Comparison of ENCODE assay signal across 8 mouse cellular contexts in the genomic region with DNA sequence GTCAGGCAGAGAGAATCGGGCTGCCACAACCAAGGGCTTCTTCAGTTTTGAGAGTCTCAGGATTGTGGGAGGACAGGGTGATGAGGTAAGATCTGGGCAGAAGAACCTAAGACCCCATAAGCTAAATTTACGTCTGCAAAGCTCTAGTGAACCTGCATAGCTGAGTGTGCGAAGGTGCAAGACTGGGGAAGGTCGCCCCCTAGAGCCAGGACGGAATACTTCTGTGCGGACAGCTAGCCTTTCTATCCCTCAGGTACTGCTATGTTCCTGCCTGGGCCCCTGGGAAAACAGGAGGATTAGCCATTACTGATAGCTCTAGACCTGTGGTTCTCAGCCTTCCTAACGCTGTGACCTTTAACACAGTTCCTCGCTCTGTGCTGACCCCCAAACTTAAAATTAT. TPM values are rescaled to one million over a fixed set of nuclear protein-coding genes. Genes with fewer than 3 reads are reported as not detected.
DNase-seq lines count a peak whose midpoint lies in the region; ATAC-seq and TF ChIP-seq lines count a peak whose summit lies in the region.

No protein-coding gene starts in this region.

- no peaks in the 10 kb centered on the region for H3K79me3 ChIP-seq in C2C12 (ENCODE audit: low read depth)

- H3K27me3 ChIP-seq in C2C12 (ENCODE audit: control insufficient read depth, insufficient read depth, insufficient read length) (no peaks in the 10 kb centered on the region), CH12.LX (replicated peaks) (peaks cover 2% of the 10 kb centered on the region)
- H3K27me3 ChIP-seq in liver, embryonic 14.5 days (ENCODE audit: control insufficient read depth, insufficient read depth, low read length), result no peaks in the 10 kb centered on the region; the same call in 1 of the 2 replicates

- TF ChIP-seq EP300 in CH12.LX (IDR thresholded peaks at IDR 0.05; ENCODE audit: low read length), result no peak
- no peak for TF ChIP-seq EP300 in liver, embryonic 14.5 days (IDR thresholded peaks at IDR 0.05; ENCODE audit: low read depth)

- H3K9ac ChIP-seq in CH12.LX (ENCODE audit: insufficient read depth, low read depth), result no peak overlapping the region; the same call in 1 of the 2 replicates
- H3K9ac ChIP-seq in liver, embryonic 14.5 days (replicated peaks), result no peak overlapping the region

- DNase-seq in CH12.LX (ENCODE audit: extremely low read depth), result peak; percentile 80
- peak; percentile 38 for DNase-seq in c-Kit-positive CD71-positive TER-119-positive erythroid progenitor cells, embryonic 14.5 days (ENCODE audit: low spot score)
- peak; percentile 62 to 65 for DNase-seq in frontal cortex, postnatal 25 days (ENCODE audit: low spot score in 2 of 2)
- DNase-seq in kidney, adult 11 months, result peak; percentile 86
- DNase-seq in liver, embryonic 14.5 days (ENCODE audit: low read depth in 3 of 3, low spot score in 3 of 3), result no peak
- peak; percentile 75 for DNase-seq in right cerebral cortex, adult 18-20 months
- no peak for DNase-seq in Muller cell, postnatal 12 days (ENCODE audit: inconsistent ontology term)

- dilution Hi-C loops in CH12.LX (cut with MboI; ENCODE audit: extremely low pct_ligation_motif_present, extremely low pct_unique_long_range_greater_than_20kb, low sequenced_read_pairs), result loop anchor here (25.0 kb wide), 1 partner anchor 186 kb away; a partner anchor contains a TSS

- no peak overlapping the region for H3K27ac ChIP-seq in CH12.LX (ENCODE audit: insufficient read depth, low read depth)
- H3K27ac ChIP-seq in liver, embryonic 14.5 days, result no peak overlapping the region

- peaks cover 12 to 49% of the 10 kb centered on the region in 2 experiments for H3K4me1 ChIP-seq in CH12.LX (ENCODE audit: control insufficient read depth in 1 of 2, insufficient read depth in 2 of 2)
- peaks cover 0 to 12% of the 10 kb centered on the region in 2 experiments; a peak in 2 of 4 replicates for H3K4me1 ChIP-seq in liver, embryonic 14.5 days (replicated peaks; ENCODE audit: control insufficient read depth in 2 of 2, insufficient read depth in 2 of 2, low read length in 1 of 2)

- TF ChIP-seq POLR2A in CH12.LX (IDR thresholded peaks at IDR 0.05; ENCODE audit: low read depth, low read length), result no peak

- WGBS in liver, embryonic 14.5 days (ENCODE audit: insufficient replicate concordance), result 7% methylated on average over 8 of the region's 8 CpGs

- 0 out of 2 replicates have a peak overlapping the region, but pooled peaks have one; percentile 18 for H3K4me2 ChIP-seq in CH12.LX (ENCODE audit: insufficient read depth, low read depth, poor library complexity, severe bottlenecking)
- H3K4me2 ChIP-seq in liver, embryonic 14.5 days (ENCODE audit: low read depth), result no peak overlapping the region

- peak; percentile 91 for TF ChIP-seq CTCF in C2C12 (IDR thresholded peaks at IDR 0.05; ENCODE audit: control insufficient read depth, insufficient read depth, insufficient read length)
- TF ChIP-seq CTCF in CH12.LX (conservative IDR thresholded peaks at IDR 0.05 in 1 of 2, IDR thresholded peaks at IDR 0.05 in 1 of 2; ENCODE audit: low read depth in 2 of 2, low read length in 2 of 2), result peak; percentile 90 to 92
- peak; percentile 87 for TF ChIP-seq CTCF in liver, embryonic 14.5 days (IDR thresholded peaks at IDR 0.05; ENCODE audit: low read depth)

- H3K9me3 ChIP-seq in CH12.LX (replicated peaks; ENCODE audit: low read length), result no peaks in the 10 kb centered on the region
- no peaks in the 10 kb centered on the region for H3K9me3 ChIP-seq in liver, embryonic 14.5 days (ENCODE audit: control insufficient read depth, low read length)

- H3ac ChIP-seq in C2C12 (ENCODE audit: control insufficient read depth, insufficient read length, low read depth), result no peak overlapping the region

- in situ Hi-C loops in CH12.LX (cut with MboI; ENCODE audit: low pct_ligation_motif_present, low pct_unique_long_range_greater_than_20kb, low sequenced_read_pairs), result loop anchor here (5.0 kb wide), 1 partner anchor 59 kb away; no protein-coding TSS in a partner anchor

- ATAC-seq in liver, embryonic 14.5 days (ENCODE audit: insufficient read depth), result no peak

- H3K4me3 ChIP-seq in C2C12 (ENCODE audit: insufficient read depth, poor library complexity, severe bottlenecking), result no peak overlapping the region
- no peak overlapping the region for H3K4me3 ChIP-seq in CH12.LX (replicated peaks in 1 of 3; ENCODE audit: low read depth in 2 of 3, low read length in 2 of 3, poor library complexity in 1 of 3)
- no peak overlapping the region for H3K4me3 ChIP-seq in liver, embryonic 14.5 days (ENCODE audit: insufficient read depth in 1 of 2, low read depth in 2 of 2, low read length in 2 of 2)

- TF ChIP-seq RAD21 in CH12.LX (IDR thresholded peaks at IDR 0.05; ENCODE audit: low read depth, low read length), result peak; percentile 96

- H3K36me3 ChIP-seq in C2C12 (ENCODE audit: control insufficient read depth, insufficient read depth), result no peaks in the 10 kb centered on the region
- H3K36me3 ChIP-seq in CH12.LX (replicated peaks in 1 of 2; ENCODE audit: control insufficient read depth in 1 of 2, insufficient read depth in 1 of 2, low read length in 1 of 2), result no peaks in the 10 kb centered on the region
- H3K36me3 ChIP-seq in liver, embryonic 14.5 days (replicated peaks; ENCODE audit: control insufficient read depth, insufficient read depth, low read depth), result no peaks in the 10 kb centered on the region

- H3K79me2 ChIP-seq in C2C12 (ENCODE audit: control insufficient read depth, insufficient read depth) (no peaks in the 10 kb centered on the region), CH12.LX (replicated peaks; ENCODE audit: control insufficient read depth, extremely low read depth, insufficient read depth, poor library complexity, severe bottlenecking) (no peaks in the 10 kb centered on the region)

TF ChIP-seq in C2C12, 6 proteins besides CTCF, POLR2A, EP300 and RAD21:
- TF ChIP-seq MYOD1 (IDR thresholded peaks at IDR 0.05; ENCODE audit: control insufficient read depth, insufficient read length, low read depth) (no peak), FOSL1 (IDR thresholded peaks at IDR 0.05; ENCODE audit: insufficient read depth, low read length, poor library complexity, severe bottlenecking) (no peak), CEBPB (IDR thresholded peaks at IDR 0.05; ENCODE audit: low read depth) (no peak), MAX (IDR thresholded peaks at IDR 0.05) (no peak), USF1 (IDR thresholded peaks at IDR 0.05; ENCODE audit: low read depth) (no peak), MYOG (IDR thresholded peaks at IDR 0.05; ENCODE audit: control insufficient read depth, extremely low read depth, insufficient read length) (no peak)

TF ChIP-seq in CH12.LX, 34 proteins besides CTCF, POLR2A, EP300 and RAD21:
- TF ChIP-seq MEF2A (IDR thresholded peaks at IDR 0.05; ENCODE audit: borderline replicate concordance, low read depth, low read length) (0 out of 2 replicates have a peak, but pooled peaks have one; percentile 29), KAT2A (IDR thresholded peaks at IDR 0.05; ENCODE audit: insufficient replicate concordance, low read length) (no peak), BHLHE40 (IDR thresholded peaks at IDR 0.05; ENCODE audit: low read depth, low read length) (no peak), CHD1 (IDR thresholded peaks at IDR 0.05; ENCODE audit: low read depth, low read length) (no peak), RCOR1 (conservative IDR thresholded peaks at IDR 0.05; ENCODE audit: low read depth, low read length) (no peak), MAFK (IDR thresholded peaks at IDR 0.05; ENCODE audit: insufficient replicate concordance, low read length) (peak; percentile 27; the same call in 1 of the 2 replicates), ZC3H11A (IDR thresholded peaks at IDR 0.05; ENCODE audit: low read depth, low read length) (peak; percentile 82), NRF1 (IDR thresholded peaks at IDR 0.05; ENCODE audit: low read depth, low read length) (peak; percentile 32; the same call in 1 of the 2 replicates), TCF12 (IDR thresholded peaks at IDR 0.05; ENCODE audit: low read depth, low read length) (0 out of 2 replicates have a peak, but pooled peaks have one; percentile 19), SMC3 (IDR thresholded peaks at IDR 0.05; ENCODE audit: low read depth, low read length) (peak; percentile 97), MXI1 (IDR thresholded peaks at IDR 0.05; ENCODE audit: low read depth, low read length) (no peak), HCFC1 (IDR thresholded peaks at IDR 0.05; ENCODE audit: low read depth, low read length) (peak; percentile 36; the same call in 1 of the 2 replicates)

RNA-seq across cellular contexts. Expression of a gene that starts 1.8 kb away (rescaled TPM):
- polyA plus RNA-seq in C2C12 (2012; fragmentation: generic; extraction: Trizol), result 148 TPM
- 35.0 and 39.4 TPM in 2 replicates for total RNA-seq in CH12.LX (2012; rRNA removed)
- 23.2 and 25.4 TPM in 2 replicates for total RNA-seq in CH12.LX (2014; rRNA removed)
- 50.6 and 56.0 TPM in 2 replicates for polyA plus RNA-seq in CH12.LX (2012; ENCODE audit: insufficient read length, low read depth)
- 35.0 and 47.8 TPM in 2 replicates for polyA plus RNA-seq in liver, embryonic 14.5 days (2012; rRNA removed)
- 73.9 and 74.7 TPM in 2 replicates for polyA plus RNA-seq in liver, embryonic 14.5 days (2014; fragmentation: Nextera tagmentation; extraction: Ambion mirVana)

RNA-seq across cellular contexts. Expression of a gene that starts 8.7 kb away (rescaled TPM):
- polyA plus RNA-seq in C2C12 (2012; fragmentation: generic; extraction: Trizol) (0.88 TPM), CH12.LX (2012; ENCODE audit: insufficient read length, low read depth) (1.7 and 2.5 TPM in 2 replicates)
- total RNA-seq in CH12.LX (2012; rRNA removed) (2.8 and 3.4 TPM in 2 replicates), CH12.LX (2014; rRNA removed) (2.2 and 3.2 TPM in 2 replicates)
- polyA plus RNA-seq in liver, embryonic 14.5 days (2012; rRNA removed), result 2.2 and 2.3 TPM in 2 replicates
- 0.84 and 0.95 TPM in 2 replicates for polyA plus RNA-seq in liver, embryonic 14.5 days (2014; fragmentation: Nextera tagmentation; extraction: Ambion mirVana)

RNA-seq across cellular contexts. Expression of a gene that starts 45.4 kb away (rescaled TPM):
- polyA plus RNA-seq in C2C12 (2012; fragmentation: generic; extraction: Trizol) (0.04 TPM), CH12.LX (2012; ENCODE audit: insufficient read length, low read depth) (64.0 and 69.8 TPM in 2 replicates)
- total RNA-seq in CH12.LX (2012; rRNA removed) (38.9 and 49.5 TPM in 2 replicates), CH12.LX (2014; rRNA removed) (60.5 and 66.9 TPM in 2 replicates)
- 0.01 and 0.02 TPM in 2 replicates for polyA plus RNA-seq in liver, embryonic 14.5 days (2012; rRNA removed)
- not detected in 2 replicates for polyA plus RNA-seq in liver, embryonic 14.5 days (2014; fragmentation: Nextera tagmentation; extraction: Ambion mirVana)

Comparison
In these comparisons a context has a peak if more than half of its experiments do, and no peak if none do; other contexts are left out.
1. DNase-seq: peak in CH12.LX (single experiment), c-Kit-positive CD71-positive TER-119-positive erythroid progenitor cells, embryonic 14.5 days (single experiment), frontal cortex, postnatal 25 days (2 of 2), kidney, adult 11 months (single experiment) and right cerebral cortex, adult 18-20 months (single experiment); none in liver, embryonic 14.5 days (0 of 3) and Muller cell, postnatal 12 days (single experiment).
2. RNA of a gene that starts 45.4 kb away (polyA plus RNA-seq): 64.0 to 69.8 TPM in CH12.LX; 0.04 TPM in C2C12 (single experiment) and 0.01 to 0.02 TPM in liver, embryonic 14.5 days; every median in the first group is over 10 times any median in the second.
3. Peak in every context shown above with its lines, with median percentiles within 50 percentile points of each other: CTCF ChIP-seq.